Mouse (Mus musculus): Measurements from ENCODE around the gene Spata33. TPM values are rescaled to one million over a fixed set of nuclear protein-coding genes. Genes with fewer than 3 reads are reported as not detected.
A peak's percentile ranks its signal among the peaks of the same experiment; 100 is the strongest.

Gene Spata33
- total and polyA plus RNA-seq, 2 experiments from 2014 or later, result 11.4 to 21.3 TPM

- Histone ChIP-seq H3K4me3 (ENCODE audit: low read depth, low read length) (no peak overlapping the region), H3K27me3 (ENCODE audit: control insufficient read depth, insufficient read depth, low read length) (0 out of 2 replicates have a peak, but pooled peaks cover 3% of the 10 kb centered on the region), H3K4me2 (ENCODE audit: low read depth, low read length) (no peak overlapping the region), H3K27ac (ENCODE audit: low read depth) (no peak overlapping the region), H3K4me1 (ENCODE audit: control insufficient read depth, insufficient read depth) (peaks cover 10% of the 10 kb centered on the region), H3K9ac (replicated peaks; ENCODE audit: low read depth, low read length) (no peak overlapping the region), H3K9me3 (replicated peaks; ENCODE audit: control insufficient read depth, low read length) (no peaks in the 10 kb centered on the region), H3K36me3 (replicated peaks; ENCODE audit: control insufficient read depth, insufficient read depth, low read length) (peaks cover 12% of the 10 kb centered on the region; the same call in 1 of the 2 replicates)
- ATAC-seq (ENCODE audit: insufficient read depth, low read depth), result no peak
- TF ChIP-seq CTCF (IDR thresholded peaks at IDR 0.05; ENCODE audit: low read depth), result no peak
- TF ChIP-seq EP300 (IDR thresholded peaks at IDR 0.05; ENCODE audit: low read depth), result no peak
- DNase-seq (ENCODE audit: low spot score), result no peak
- WGBS, result 64% methylated on average over 13 of the region's 13 CpGs
Measured at GRCm38 (mm10) chr8:123233300-123233699, 20.7 kb downstream of the Spata33 start.

- Histone ChIP-seq H3K9ac (replicated peaks; ENCODE audit: low read depth, low read length) (no peak overlapping the region), H3K27ac (ENCODE audit: low read depth) (no peak overlapping the region), H3K4me1 (ENCODE audit: control insufficient read depth, insufficient read depth) (peaks cover 10% of the 10 kb centered on the region), H3K4me2 (ENCODE audit: low read depth, low read length) (no peak overlapping the region), H3K9me3 (replicated peaks; ENCODE audit: control insufficient read depth, low read length) (no peaks in the 10 kb centered on the region), H3K4me3 (ENCODE audit: low read depth, low read length) (no peak overlapping the region), H3K27me3 (ENCODE audit: control insufficient read depth, insufficient read depth, low read length) (0 out of 2 replicates have a peak, but pooled peaks cover 3% of the 10 kb centered on the region), H3K36me3 (replicated peaks; ENCODE audit: control insufficient read depth, insufficient read depth, low read length) (0 out of 2 replicates have a peak, but pooled peaks cover 7% of the 10 kb centered on the region)
- ATAC-seq (ENCODE audit: insufficient read depth, low read depth), result no peak
- 75% methylated on average over 11 of the region's 11 CpGs for WGBS
- no peak for DNase-seq (ENCODE audit: low spot score)
- TF ChIP-seq EP300 (IDR thresholded peaks at IDR 0.05; ENCODE audit: low read depth) (no peak), CTCF (IDR thresholded peaks at IDR 0.05; ENCODE audit: low read depth) (no peak)
Measured at GRCm38 (mm10) chr8:123233760-123234159, 21.1 kb downstream of the Spata33 start.

GRCm38 (mm10) chr8:123234918-123235519, 22.4 kb downstream of the Spata33 start:
- no peaks in the 10 kb centered on the region for H3K36me3 ChIP-seq (replicated peaks; ENCODE audit: control insufficient read depth, insufficient read depth, low read length)
- H3K27me3 ChIP-seq (ENCODE audit: control insufficient read depth, insufficient read depth, low read length), result 0 out of 2 replicates have a peak, but pooled peaks cover 3% of the 10 kb centered on the region
- peak overlapping the region; percentile 96 for H3K4me2 ChIP-seq (ENCODE audit: low read depth, low read length)
- no peak for ATAC-seq (ENCODE audit: insufficient read depth, low read depth)
- 29% methylated on average over 13 of the region's 13 CpGs for WGBS
- no peak for DNase-seq (ENCODE audit: low spot score)
- no peaks in the 10 kb centered on the region for H3K9me3 ChIP-seq (replicated peaks; ENCODE audit: control insufficient read depth, low read length)
- H3K9ac ChIP-seq (replicated peaks; ENCODE audit: low read depth, low read length), result peak overlapping the region; percentile 58
- H3K27ac ChIP-seq (ENCODE audit: low read depth), result no peak overlapping the region
- H3K4me3 ChIP-seq (ENCODE audit: low read depth, low read length), result peak overlapping the region; percentile 61
- H3K4me1 ChIP-seq (ENCODE audit: control insufficient read depth, insufficient read depth), result peaks cover 10% of the 10 kb centered on the region
- no peak for TF ChIP-seq CTCF (IDR thresholded peaks at IDR 0.05; ENCODE audit: low read depth)
- no peak for TF ChIP-seq EP300 (IDR thresholded peaks at IDR 0.05; ENCODE audit: low read depth)

- 0 out of 2 replicates have a peak, but pooled peaks cover 3% of the 10 kb centered on the region for H3K27me3 ChIP-seq (ENCODE audit: control insufficient read depth, insufficient read depth, low read length)
- no peaks in the 10 kb centered on the region for H3K36me3 ChIP-seq (replicated peaks; ENCODE audit: control insufficient read depth, insufficient read depth, low read length)
- H3K4me2 ChIP-seq (ENCODE audit: low read depth, low read length), result peak within 1 kb of the TSS; percentile 96
- peak within 1 kb of the TSS; percentile 58 for H3K9ac ChIP-seq (replicated peaks; ENCODE audit: low read depth, low read length)
- no peaks in the 10 kb centered on the region for H3K9me3 ChIP-seq (replicated peaks; ENCODE audit: control insufficient read depth, low read length)
- ATAC-seq (ENCODE audit: insufficient read depth, low read depth) (peak; percentile 89), DNase-seq (ENCODE audit: low spot score) (peak; percentile 75)
- peaks cover 10% of the 10 kb centered on the region for H3K4me1 ChIP-seq (ENCODE audit: control insufficient read depth, insufficient read depth)
- no peak within 1 kb of the TSS for H3K27ac ChIP-seq (ENCODE audit: low read depth)
- peak within 1 kb of the TSS; percentile 61 for H3K4me3 ChIP-seq (ENCODE audit: low read depth, low read length)
- 1% methylated on average over 56 of the region's 57 CpGs for WGBS
- no peak; the same call in 1 of the 2 replicates for TF ChIP-seq CTCF (IDR thresholded peaks at IDR 0.05; ENCODE audit: low read depth)
- TF ChIP-seq EP300 (IDR thresholded peaks at IDR 0.05; ENCODE audit: low read depth), result no peak
Measured at GRCm38 (mm10) chr8:123235520-123236497, 23.2 kb downstream of the Spata33 start, which contains the start of gene Spata2l. Spata2l (minus strand) TSS chr8:123236233.

GRCm38 (mm10) chr8:123239398-123239797, 26.8 kb downstream of the Spata33 start:
- H3K9me3 ChIP-seq (replicated peaks; ENCODE audit: control insufficient read depth, low read length), result no peaks in the 10 kb centered on the region
- 0 out of 2 replicates have a peak, but pooled peaks cover 3% of the 10 kb centered on the region for H3K27me3 ChIP-seq (ENCODE audit: control insufficient read depth, insufficient read depth, low read length)
- TF ChIP-seq CTCF (IDR thresholded peaks at IDR 0.05; ENCODE audit: low read depth) (no peak), EP300 (IDR thresholded peaks at IDR 0.05; ENCODE audit: low read depth) (no peak)
- 88% methylated on average over 10 of the region's 10 CpGs for WGBS
- H3K9ac ChIP-seq (replicated peaks; ENCODE audit: low read depth, low read length), result no peak overlapping the region
- peaks cover 22% of the 10 kb centered on the region for H3K36me3 ChIP-seq (replicated peaks; ENCODE audit: control insufficient read depth, insufficient read depth, low read length)
- peaks cover 10% of the 10 kb centered on the region for H3K4me1 ChIP-seq (ENCODE audit: control insufficient read depth, insufficient read depth)
- no peak overlapping the region for H3K27ac ChIP-seq (ENCODE audit: low read depth)
- DNase-seq (ENCODE audit: low spot score) (no peak), ATAC-seq (ENCODE audit: insufficient read depth, low read depth) (no peak)
- H3K4me3 ChIP-seq (ENCODE audit: low read depth, low read length), result no peak overlapping the region
- H3K4me2 ChIP-seq (ENCODE audit: low read depth, low read length), result no peak overlapping the region
